Mouse (Mus musculus) hindbrain, embryonic 13.5 days (tissue): ENCODE results near the gene Fcgr1. TPM values are rescaled to one million over a fixed set of nuclear protein-coding genes. Genes with fewer than 3 reads are reported as not detected.
"Not testable (repeated sequence)": the region's sequence is repeated elsewhere in the genome, so short reads cannot be mapped to it uniquely, and the experiment has no call there.

Source experiments
- ATAC-seq: fragments of 200-750 bp; cut with Nextera tagmentation; 2 replicates; pipeline ENCODE4 v1.8.0; 2017; ENCODE audit warnings: moderate TSS enrichment; ENCODE audit not compliant: low FRiP score
- H3K27ac ChIP-seq: fragments of 300-500 bp; sonication (generic); 2 replicates; pipeline ENCODE4 v1.5.1; 2015; ENCODE audit warnings: inconsistent platforms, mild to moderate bottlenecking, moderate library complexity
- H3K27me3 ChIP-seq: fragments of 300-500 bp; sonication (generic); 2 replicates; pipeline ENCODE4 v1.6.1; 2015; ENCODE audit warnings: mild to moderate bottlenecking, inconsistent platforms
- H3K36me3 ChIP-seq: fragments of 300-500 bp; sonication (generic); 2 replicates; pipeline ENCODE4 v1.6.1; 2015; ENCODE audit warnings: mild to moderate bottlenecking, inconsistent platforms
- H3K4me1 ChIP-seq: fragments of 300-500 bp; sonication (generic); replicated peaks from 2 replicates; pipeline ENCODE4 v1.6.1; 2015; ENCODE audit warnings: inconsistent platforms
- H3K4me2 ChIP-seq: fragments of 300-500 bp; sonication (generic); 2 replicates; pipeline ENCODE4 v1.6.1; 2015; ENCODE audit warnings: inconsistent platforms, mild to moderate bottlenecking, moderate library complexity
- H3K4me3 ChIP-seq: fragments of 300-500 bp; sonication (generic); 2 replicates; pipeline ENCODE4 v1.5.1; 2015; ENCODE audit warnings: mild to moderate bottlenecking, inconsistent platforms
- H3K9ac ChIP-seq: fragments of 300-500 bp; sonication (generic); 2 replicates; pipeline ENCODE4 v1.6.1; 2015; ENCODE audit warnings: mild to moderate bottlenecking, inconsistent platforms
- H3K9me3 ChIP-seq: fragments of 300-500 bp; sonication (generic); 2 replicates; pipeline ENCODE4 v1.6.1; 2016; ENCODE audit warnings: inconsistent platforms
- WGBS: fragments of 180-500 bp; shearing (Covaris S2); methylation state at CpG from one replicate; pipeline ENCODE4 v1.1.7; 2015; 5-methylcytosine and 5-hydroxymethylcytosine counted together
- polyA plus RNA-seq: library from polyadenylated mRNA; unstranded; fragments of >200 nt; fragmentation: Nextera tagmentation; extraction: Ambion mirVana; gene quantifications from 2 replicates; pipeline ENCODE4 v1.2.1, GENCODE M21; 2015

Gene Fcgr1
- polyA plus RNA-seq, 1 experiment from 2014 or later: 1.5 TPM

DNA sequence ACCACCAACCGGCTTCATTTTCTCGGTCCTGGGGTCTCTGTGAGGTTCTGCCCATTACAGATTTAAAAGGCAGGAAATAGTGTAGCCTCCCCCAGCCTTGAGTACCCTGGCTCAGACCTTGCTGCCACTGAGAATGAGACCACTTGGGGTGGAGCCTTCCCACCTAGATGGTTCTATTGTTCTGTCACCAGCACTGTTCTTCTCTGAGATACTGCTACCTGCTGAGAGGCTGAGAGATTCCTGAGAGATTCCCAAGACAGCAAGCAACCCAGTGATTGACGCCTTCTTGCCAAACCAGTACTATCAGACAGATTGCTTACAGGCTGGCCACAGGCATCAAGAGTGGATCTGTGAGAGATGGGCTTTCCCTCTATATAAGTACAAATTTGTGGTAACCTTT is 4.6 kb downstream of the Fcgr1 start:
- Histone ChIP-seq H3K4me3 (no peak overlapping the region), H3K36me3 (no peaks in the 10 kb centered on the region), H3K4me2 (no peak overlapping the region), H3K27me3 (peaks cover 20% of the 10 kb centered on the region), H3K9me3 (no peaks in the 10 kb centered on the region), H3K4me1 (peaks cover 4% of the 10 kb centered on the region; the same call in 1 of the 2 replicates), H3K9ac (no peak overlapping the region), H3K27ac (no peak overlapping the region)
- WGBS: 78% methylated on average over 3 of the region's 3 CpGs
- ATAC-seq: no peak

DNA sequence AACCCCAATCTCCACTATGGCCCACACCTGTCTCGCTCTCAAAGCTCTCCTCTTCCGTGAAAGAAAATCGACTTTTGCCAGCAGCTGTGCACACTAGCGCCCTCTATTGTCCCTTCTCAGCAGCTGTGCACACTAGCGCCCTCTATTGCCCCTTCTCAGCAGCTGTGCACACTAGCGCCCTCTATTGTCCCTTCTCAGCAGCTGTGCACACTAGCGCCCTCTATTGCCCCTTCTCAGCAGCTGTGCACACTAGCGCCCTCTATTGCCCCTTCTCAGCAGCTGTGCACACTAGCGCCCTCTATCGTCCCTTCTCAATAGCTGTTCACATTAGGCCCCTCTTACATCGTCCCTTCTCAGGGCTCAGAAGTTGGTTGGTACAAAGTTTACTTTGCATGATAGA is 6.4 kb downstream of the Fcgr1 start:
- not testable (repeated sequence) for H3K4me2 ChIP-seq, H3K27ac ChIP-seq, H3K4me3 ChIP-seq, H3K9ac ChIP-seq, H3K4me1 ChIP-seq, ATAC-seq, H3K9me3 ChIP-seq, H3K36me3 ChIP-seq
- peaks cover 39% of the 10 kb centered on the region for H3K27me3 ChIP-seq
- 89% methylated on average over 11 of the region's 11 CpGs for WGBS

- Histone ChIP-seq H3K27me3 (peaks cover 56% of the 10 kb centered on the region), H3K4me3 (no peak overlapping the region), H3K9me3 (no peaks in the 10 kb centered on the region), H3K4me2 (no peak overlapping the region), H3K4me1 (peaks cover 4% of the 10 kb centered on the region; the same call in 1 of the 2 replicates), H3K27ac (no peak overlapping the region), H3K9ac (no peak overlapping the region), H3K36me3 (no peaks in the 10 kb centered on the region)
- no peak for ATAC-seq
- WGBS: 20% methylated on average over 4 of the region's 4 CpGs
Observed at GRCm38 (mm10) chr3:96284457-96284856, 9.3 kb downstream of the Fcgr1 start.

DNA sequence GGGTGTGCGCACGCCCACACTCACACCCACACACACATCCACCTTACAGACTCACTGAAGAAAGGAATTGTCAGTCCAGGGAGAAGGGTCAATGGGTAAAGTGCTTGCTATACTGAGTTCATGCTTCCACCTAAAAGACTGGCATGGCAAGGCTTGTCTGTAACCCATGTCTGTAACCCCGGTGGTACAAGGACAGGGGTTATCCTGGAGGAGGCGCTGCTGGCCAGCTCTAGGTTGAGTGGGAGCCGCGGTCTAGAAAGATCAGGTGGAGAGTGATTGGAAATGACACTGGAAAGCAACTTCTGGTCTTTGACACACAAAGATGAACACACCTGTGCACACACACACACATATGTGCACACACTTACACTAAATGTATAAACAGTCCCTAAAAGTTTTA is 13.1 kb downstream of the Fcgr1 start:
- no peaks in the 10 kb centered on the region for H3K36me3 ChIP-seq
- peaks cover 44% of the 10 kb centered on the region for H3K27me3 ChIP-seq
- no peak overlapping the region for H3K27ac ChIP-seq
- H3K4me2 ChIP-seq: no peak overlapping the region
- WGBS: 60% methylated on average over 6 of the region's 6 CpGs
- H3K4me3 ChIP-seq: no peak overlapping the region
- ATAC-seq: no peak
- no peak overlapping the region for H3K9ac ChIP-seq
- no peaks in the 10 kb centered on the region for H3K9me3 ChIP-seq
- peaks cover 11% of the 10 kb centered on the region for H3K4me1 ChIP-seq

- under 1% methylated on average over 49 of the region's 49 CpGs for WGBS
- Histone ChIP-seq H3K27me3 (peaks cover 24% of the 10 kb centered on the region), H3K27ac (peak overlapping the region; percentile 92)
Observed at GRCm38 (mm10) chr3:96277800-96278624, 15.8 kb downstream of the Fcgr1 start.

GRCm38 (mm10) chr3:96277428-96277799 is 16.4 kb downstream of the Fcgr1 start:
- peak; percentile 13 for ATAC-seq
- WGBS: 19% methylated on average over 8 of the region's 8 CpGs
- Histone ChIP-seq H3K4me1 (peaks cover 11% of the 10 kb centered on the region), H3K27me3 (peaks cover 18% of the 10 kb centered on the region), H3K9me3 (no peaks in the 10 kb centered on the region), H3K27ac (peak overlapping the region; percentile 92), H3K4me2 (peak overlapping the region; percentile 77), H3K9ac (peak overlapping the region; percentile 68), H3K4me3 (peak overlapping the region; percentile 51), H3K36me3 (no peaks in the 10 kb centered on the region)

More at GRCm38 (mm10) chr3:96277800-96278624, 15.8 kb downstream of the Fcgr1 start:
- H3K9ac ChIP-seq: peak overlapping the region; percentile 68
- peak; percentile 97 for ATAC-seq
- H3K4me3 ChIP-seq: peak overlapping the region; percentile 51
- peak overlapping the region; percentile 77 for H3K4me2 ChIP-seq
- no peaks in the 10 kb centered on the region for H3K9me3 ChIP-seq
- H3K36me3 ChIP-seq: no peaks in the 10 kb centered on the region
- H3K4me1 ChIP-seq: peaks cover 11% of the 10 kb centered on the region

GRCm38 (mm10) chr3:96273591-96274465 is 19.9 kb downstream of the Fcgr1 start:
- H3K27me3 ChIP-seq: no peaks in the 10 kb centered on the region
- peaks cover 17% of the 10 kb centered on the region for H3K4me1 ChIP-seq
- no peak for ATAC-seq
- no peak overlapping the region for H3K27ac ChIP-seq
- H3K4me2 ChIP-seq: no peak overlapping the region
- no peak overlapping the region for H3K9ac ChIP-seq
- no peak overlapping the region for H3K4me3 ChIP-seq
- no peaks in the 10 kb centered on the region for H3K36me3 ChIP-seq
- H3K9me3 ChIP-seq: no peaks in the 10 kb centered on the region
- WGBS: 91% methylated on average over 17 of the region's 17 CpGs

- Histone ChIP-seq H3K9ac (peak within 1 kb of the TSS; percentile 83), H3K27ac (peak within 1 kb of the TSS; percentile 96), H3K4me3 (peak within 1 kb of the TSS; percentile 54), H3K9me3 (no peaks in the 10 kb centered on the region), H3K4me1 (peaks cover 15% of the 10 kb centered on the region), H3K27me3 (no peaks in the 10 kb centered on the region), H3K4me2 (peak within 1 kb of the TSS; percentile 84), H3K36me3 (no peaks in the 10 kb centered on the region)
- WGBS: under 1% methylated on average over 45 of the region's 45 CpGs
- ATAC-seq: peak; percentile 97
Observed at GRCm38 (mm10) chr3:96269511-96270474, 24.0 kb downstream of the Fcgr1 start, which contains the start of gene Hist2h2bb. Gene Hist2h2bb, plus strand, starts transcription at chr3:96269752.

GRCm38 (mm10) chr3:96268776-96269378 is 24.9 kb downstream of the Fcgr1 start:
- H3K27me3 ChIP-seq, H3K36me3 ChIP-seq, H3K9me3 ChIP-seq: not testable (repeated sequence)
- H3K27ac ChIP-seq: peak overlapping the region; percentile 96
- peaks cover 23% of the 10 kb centered on the region for H3K4me1 ChIP-seq
- H3K4me2 ChIP-seq: peak overlapping the region; percentile 84
- ATAC-seq: peak; percentile 55
- peak overlapping the region; percentile 67 for H3K9ac ChIP-seq
- H3K4me3 ChIP-seq: peak overlapping the region; percentile 54
- under 1% methylated on average over 13 of the region's 44 CpGs for WGBS

DNA sequence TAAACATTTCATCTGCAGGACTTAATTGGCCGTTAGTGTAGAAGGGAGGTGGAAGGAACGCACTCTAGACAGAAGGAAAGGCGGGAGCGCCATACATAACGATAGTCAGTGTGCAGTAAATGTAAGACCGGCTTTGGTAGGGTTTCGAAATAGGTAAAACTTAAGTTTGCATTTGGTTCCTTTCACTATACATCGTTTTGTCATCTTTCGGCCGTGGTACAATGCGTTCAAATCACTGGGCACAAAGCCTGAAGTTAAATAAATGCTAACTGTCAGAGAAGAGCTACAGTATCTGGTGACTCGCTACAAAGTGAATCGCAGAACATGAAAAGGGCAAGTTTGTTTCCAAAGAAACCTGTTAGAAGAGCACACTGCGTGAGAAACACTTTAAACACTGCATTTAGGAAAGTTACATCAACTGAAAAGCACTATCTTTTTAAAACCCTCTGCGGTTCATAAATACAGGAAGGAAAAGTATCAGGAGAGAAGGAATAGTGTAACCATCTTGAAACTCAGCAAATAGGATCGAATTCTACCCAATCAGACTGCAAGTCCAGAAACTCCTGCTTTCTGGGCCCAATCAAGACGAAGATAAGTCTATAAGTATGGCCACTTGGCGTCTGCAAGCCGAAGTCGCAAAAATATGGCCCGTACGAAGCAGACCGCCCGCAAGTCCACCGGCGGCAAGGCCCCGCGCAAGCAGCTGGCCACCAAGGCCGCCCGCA is 25.6 kb downstream of the Fcgr1 start, which contains the start of gene Hist2h3b:
Hist2h3b (plus strand) TSS at position 604 of the 725 bp plus-strand sequence.
- ATAC-seq: peak; percentile 68
- Histone ChIP-seq H3K27ac (peak within 1 kb of the TSS; percentile 96), H3K9me3 (no peaks in the 10 kb centered on the region), H3K27me3 (no peaks in the 10 kb centered on the region), H3K9ac (peak within 1 kb of the TSS; percentile 67), H3K4me2 (peak within 1 kb of the TSS; percentile 84), H3K36me3 (no peaks in the 10 kb centered on the region), H3K4me1 (peaks cover 27% of the 10 kb centered on the region), H3K4me3 (peak within 1 kb of the TSS; percentile 54)
- WGBS: 23% methylated on average over 30 of the region's 30 CpGs
